Mouse (Mus musculus) neutrophil, adult 5-6 weeks (primary cell): ENCODE measurements around the gene Hpca. TPM values are rescaled to one million over a fixed set of nuclear protein-coding genes. Genes with fewer than 3 reads are reported as not detected.

Experiments used
- ATAC-seq: fragments of 151-379, 151-347 bp; 2 replicates; pipeline ENCODE4 v1.8.0; 2017; ENCODE audit warnings: mild to moderate bottlenecking, moderate TSS enrichment; ENCODE audit not compliant: insufficient number of reproducible peaks, poor library complexity, low FRiP score, severe bottlenecking; ENCODE audit errors: extremely low read depth
- total RNA-seq: library from RNA; stranded (forward); fragments of 200-1000 nt; gene quantifications from 2 replicates; pipeline ENCODE4 v1.2.3, GENCODE M21; 2017

The Hpca gene
- total RNA-seq, 1 experiment from 2014 or later = not detected

GRCm38 (mm10) chr4:129137392-129138321 lies 15.8 kb upstream of the Hpca start:
- ATAC-seq = no peak

GRCm38 (mm10) chr4:129136579-129137391 lies 14.9 kb upstream of the Hpca start, which contains the start of gene Fndc5:
TSS of gene Fndc5 (plus strand) at chr4:129136999.
- no peak for ATAC-seq

GRCm38 (mm10) chr4:129136189-129136578 lies 14.3 kb upstream of the Hpca start:
- ATAC-seq = no peak

- ATAC-seq = no peak
These were observed 13.8 kb upstream of the Hpca start for GRCm38 (mm10) chr4:129135637-129136036.

GRCm38 (mm10) chr4:129134799-129135585 lies 13.2 kb upstream of the Hpca start:
- ATAC-seq = no peak

- ATAC-seq = peak; percentile 40
These were observed 9.0 kb upstream of the Hpca start for GRCm38 (mm10) chr4:129130755-129131303.

GRCm38 (mm10) chr4:129130149-129130548 lies 8.3 kb upstream of the Hpca start:
- peak; percentile 30; the same call in 1 of the 2 replicates for ATAC-seq

GRCm38 (mm10) chr4:129129387-129129786 lies 7.6 kb upstream of the Hpca start:
- ATAC-seq = no peak

- no peak for ATAC-seq
These were observed 6.9 kb upstream of the Hpca start for GRCm38 (mm10) chr4:129128582-129129338.

- no peak for ATAC-seq
These were observed 4.1 kb upstream of the Hpca start for GRCm38 (mm10) chr4:129125736-129126451.

GRCm38 (mm10) chr4:129124652-129125146 lies 2.9 kb upstream of the Hpca start:
- no peak for ATAC-seq

- ATAC-seq = no peak
These were observed 883 bp upstream of the Hpca start for GRCm38 (mm10) chr4:129122719-129123118.

GRCm38 (mm10) chr4:129122107-129122506 lies 271 bp upstream of the Hpca start:
- no peak for ATAC-seq

- no peak for ATAC-seq
These were observed 1.1 kb downstream of the Hpca start for GRCm38 (mm10) chr4:129120520-129121445.

GRCm38 (mm10) chr4:129119708-129120107 lies 2.1 kb downstream of the Hpca start:
- no peak for ATAC-seq
